Mouse (Mus musculus): Measurements from ENCODE around the gene Fkbp9. TPM values are rescaled to one million over a fixed set of nuclear protein-coding genes. Genes with fewer than 3 reads are reported as not detected.

The Fkbp9 gene
- polyA plus RNA-seq (2015; fragmentation: Nextera tagmentation; extraction: Ambion mirVana) = 104 and 113 TPM in 2 replicates

DNA sequence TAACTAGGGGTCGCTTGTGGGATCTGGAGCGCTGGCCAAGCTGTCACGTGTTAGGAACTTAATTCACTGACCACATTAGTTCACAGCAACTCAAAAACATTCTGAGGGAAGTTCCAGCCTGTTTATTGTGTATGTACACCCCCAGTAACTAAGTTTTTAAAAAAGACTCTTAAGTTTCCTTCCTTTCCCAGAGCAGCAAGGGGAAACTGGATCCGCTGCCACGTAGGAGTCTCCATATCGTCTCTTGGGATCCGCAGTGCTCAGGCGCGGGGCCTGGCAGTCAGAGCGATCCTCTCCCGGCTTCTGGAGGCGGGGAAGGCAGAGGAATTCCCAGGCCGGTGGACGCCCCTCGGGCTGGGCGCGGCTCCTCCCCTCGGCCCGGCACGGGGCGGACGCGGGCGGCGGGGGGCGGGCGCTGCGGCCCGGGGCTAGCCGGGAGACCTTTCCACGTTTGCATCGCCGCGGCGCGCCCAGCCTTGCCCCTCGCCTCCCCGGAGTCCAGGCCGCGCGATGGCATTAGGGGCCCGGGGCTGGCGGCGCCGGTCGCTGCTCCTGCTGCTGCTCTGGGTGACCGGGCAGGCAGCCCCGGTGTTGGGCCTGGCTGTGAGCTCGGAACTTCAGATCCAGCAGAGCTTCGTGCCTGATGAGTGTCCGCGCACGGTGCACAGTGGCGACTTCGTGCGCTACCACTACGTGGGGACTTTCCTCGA, at the start of gene Fkbp9:
Fkbp9 (plus strand) TSS at position 363 of the 710 bp plus-strand sequence.
- H3K4me3 ChIP-seq (replicated peaks; ENCODE audit: low read depth, low read length) = peak within 1 kb of the TSS; percentile 66
- no peak; the same call in 1 of the 2 replicates for TF ChIP-seq CTCF (IDR thresholded peaks at IDR 0.05; ENCODE audit: low read depth)
- DNase-seq (ENCODE audit: low spot score) (peak; percentile 95), ATAC-seq (replicated peaks; ENCODE audit: low FRiP score, low read depth) (peak; percentile 98)
- H3K36me3 ChIP-seq (ENCODE audit: insufficient read depth, low read length) = no peaks in the 10 kb centered on the region
- peak within 1 kb of the TSS; percentile 88 for H3K27ac ChIP-seq
- H3K9ac ChIP-seq (ENCODE audit: low read depth, low read length) = peak within 1 kb of the TSS; percentile 83
- no peaks in the 10 kb centered on the region for H3K9me3 ChIP-seq (replicated peaks; ENCODE audit: low read length)
- peak within 1 kb of the TSS; percentile 87 for H3K4me2 ChIP-seq (ENCODE audit: low read length)
- H3K27me3 ChIP-seq (ENCODE audit: insufficient read depth, low read length) = no peaks in the 10 kb centered on the region
- WGBS = under 1% methylated on average over 44 of the region's 58 CpGs
- H3K4me1 ChIP-seq (replicated peaks; ENCODE audit: insufficient read depth, low read length) = no peaks in the 10 kb centered on the region

GRCm38 (mm10) chr6:56783561-56784272, 48.1 kb upstream of the Fkbp9 start:
- H3K9ac ChIP-seq (ENCODE audit: low read depth, low read length) = no peak overlapping the region
- H3K27ac ChIP-seq = no peak overlapping the region
- ATAC-seq (replicated peaks; ENCODE audit: low FRiP score, low read depth) (no peak), DNase-seq (ENCODE audit: low spot score) (no peak)
- no peak overlapping the region for H3K4me3 ChIP-seq (replicated peaks; ENCODE audit: low read depth, low read length)
- H3K27me3 ChIP-seq (ENCODE audit: insufficient read depth, low read length) = no peaks in the 10 kb centered on the region
- no peak overlapping the region for H3K4me2 ChIP-seq (ENCODE audit: low read length)
- whole genome bisulfite sequencing = 77% methylated on average over 4 of the region's 4 CpGs
- TF ChIP-seq CTCF (IDR thresholded peaks at IDR 0.05; ENCODE audit: low read depth) = no peak
- no peaks in the 10 kb centered on the region for H3K9me3 ChIP-seq (replicated peaks; ENCODE audit: low read length)
- H3K4me1 ChIP-seq (replicated peaks; ENCODE audit: insufficient read depth, low read length) = no peaks in the 10 kb centered on the region
- H3K36me3 ChIP-seq (ENCODE audit: insufficient read depth, low read length) = peaks cover 33% of the 10 kb centered on the region; the same call in 1 of the 2 replicates

DNA sequence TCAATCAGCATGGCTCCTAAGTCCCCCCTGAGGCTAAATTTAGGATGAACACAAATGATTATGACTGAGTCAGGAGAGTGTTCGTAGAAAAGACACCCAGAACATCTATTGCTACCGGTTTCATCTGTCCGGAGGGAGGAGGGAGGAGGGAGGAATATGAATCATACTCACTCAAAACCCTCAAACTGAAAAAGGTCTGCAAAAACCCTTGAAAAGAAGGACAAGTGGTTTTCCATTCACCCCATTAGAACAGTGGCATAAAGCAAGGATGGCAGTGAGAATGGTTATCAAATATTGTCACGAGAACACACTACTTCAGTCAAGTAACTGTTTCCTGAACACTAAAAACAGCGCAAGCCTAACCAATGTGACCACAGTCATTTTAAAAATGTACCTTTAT, 46.8 kb upstream of the Fkbp9 start:
- no peaks in the 10 kb centered on the region for H3K4me1 ChIP-seq (replicated peaks; ENCODE audit: insufficient read depth, low read length)
- no peak overlapping the region for H3K27ac ChIP-seq
- H3K9me3 ChIP-seq (replicated peaks; ENCODE audit: low read length) = no peaks in the 10 kb centered on the region
- no peak for TF ChIP-seq CTCF (IDR thresholded peaks at IDR 0.05; ENCODE audit: low read depth)
- H3K4me3 ChIP-seq (replicated peaks; ENCODE audit: low read depth, low read length) = no peak overlapping the region
- no peaks in the 10 kb centered on the region for H3K27me3 ChIP-seq (ENCODE audit: insufficient read depth, low read length)
- H3K36me3 ChIP-seq (ENCODE audit: insufficient read depth, low read length) = peaks cover 26% of the 10 kb centered on the region; the same call in 1 of the 2 replicates
- ATAC-seq (replicated peaks; ENCODE audit: low FRiP score, low read depth) (no peak), DNase-seq (ENCODE audit: low spot score) (no peak)
- WGBS = 77% methylated on average over 5 of the region's 5 CpGs
- H3K9ac ChIP-seq (ENCODE audit: low read depth, low read length) = no peak overlapping the region
- no peak overlapping the region for H3K4me2 ChIP-seq (ENCODE audit: low read length)

- no peak overlapping the region for H3K4me2 ChIP-seq (ENCODE audit: low read length)
- H3K9ac ChIP-seq (ENCODE audit: low read depth, low read length) = no peak overlapping the region
- 88% methylated on average over 2 of the region's 2 CpGs for WGBS
- no peak for ATAC-seq (replicated peaks; ENCODE audit: low FRiP score, low read depth)
- H3K27ac ChIP-seq = no peak overlapping the region
- H3K4me3 ChIP-seq (replicated peaks; ENCODE audit: low read depth, low read length) = no peak overlapping the region
- no peak for TF ChIP-seq CTCF (IDR thresholded peaks at IDR 0.05; ENCODE audit: low read depth)
- peaks cover 24% of the 10 kb centered on the region; the same call in 1 of the 2 replicates for H3K36me3 ChIP-seq (ENCODE audit: insufficient read depth, low read length)
- no peaks in the 10 kb centered on the region for H3K9me3 ChIP-seq (replicated peaks; ENCODE audit: low read length)
- no peaks in the 10 kb centered on the region for H3K27me3 ChIP-seq (ENCODE audit: insufficient read depth, low read length)
- DNase-seq (ENCODE audit: low spot score) = no peak
- H3K4me1 ChIP-seq (replicated peaks; ENCODE audit: insufficient read depth, low read length) = no peaks in the 10 kb centered on the region
Measured at GRCm38 (mm10) chr6:56787668-56788067, 44.2 kb upstream of the Fkbp9 start.

DNA sequence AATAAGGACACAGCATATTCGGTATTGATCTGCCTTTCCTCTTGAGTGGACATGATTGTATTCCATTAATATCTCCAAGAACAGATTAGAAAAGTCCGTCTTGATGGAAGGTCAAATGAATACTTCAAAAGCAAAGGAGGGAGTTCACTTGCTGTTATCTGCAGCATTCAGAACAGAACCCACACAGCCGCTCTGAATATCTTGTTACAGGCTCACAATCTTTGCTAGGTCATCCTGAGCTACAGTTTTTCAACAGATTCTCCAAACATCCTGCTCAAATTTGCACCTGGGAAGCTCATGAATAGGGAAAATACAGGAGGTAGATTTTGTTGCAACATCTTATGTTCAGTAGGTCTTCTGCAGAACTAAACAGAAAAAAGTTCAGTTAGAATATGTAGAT, 42.5 kb upstream of the Fkbp9 start:
- Histone ChIP-seq H3K4me1 (replicated peaks; ENCODE audit: insufficient read depth, low read length) (peaks cover 2% of the 10 kb centered on the region; the same call in 1 of the 2 replicates), H3K9me3 (replicated peaks; ENCODE audit: low read length) (no peaks in the 10 kb centered on the region), H3K36me3 (ENCODE audit: insufficient read depth, low read length) (peaks cover 17% of the 10 kb centered on the region; the same call in 1 of the 2 replicates), H3K4me3 (replicated peaks; ENCODE audit: low read depth, low read length) (no peak overlapping the region), H3K27me3 (ENCODE audit: insufficient read depth, low read length) (no peaks in the 10 kb centered on the region), H3K27ac (no peak overlapping the region), H3K9ac (ENCODE audit: low read depth, low read length) (no peak overlapping the region), H3K4me2 (ENCODE audit: low read length) (no peak overlapping the region)
- ATAC-seq (replicated peaks; ENCODE audit: low FRiP score, low read depth) (no peak), DNase-seq (ENCODE audit: low spot score) (no peak)
- WGBS = 75% methylated on average over 3 of the region's 3 CpGs
- no peak for TF ChIP-seq CTCF (IDR thresholded peaks at IDR 0.05; ENCODE audit: low read depth)

DNA sequence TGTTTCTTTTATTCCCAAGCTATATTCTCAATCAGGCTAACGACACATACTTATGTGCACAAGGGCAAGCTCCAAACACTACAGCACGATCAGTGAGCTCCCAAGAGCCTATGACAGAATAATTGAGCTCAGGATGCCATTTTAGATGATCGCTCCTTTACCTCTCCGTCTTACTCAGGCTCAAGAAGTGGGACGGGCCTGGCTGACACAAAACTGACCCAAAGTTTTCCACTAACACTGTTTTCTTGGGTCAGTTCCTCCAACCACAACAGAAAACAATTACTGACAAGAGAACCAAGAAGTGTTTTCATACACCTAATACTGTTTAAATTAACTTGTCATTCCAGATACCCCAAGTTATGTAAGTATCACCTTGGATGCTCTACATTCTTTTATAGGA, 37.0 kb upstream of the Fkbp9 start:
- DNase-seq (ENCODE audit: low spot score) (no peak), ATAC-seq (replicated peaks; ENCODE audit: low FRiP score, low read depth) (no peak)
- Histone ChIP-seq H3K36me3 (ENCODE audit: insufficient read depth, low read length) (no peaks in the 10 kb centered on the region), H3K4me2 (ENCODE audit: low read length) (peak overlapping the region; percentile 72), H3K4me3 (replicated peaks; ENCODE audit: low read depth, low read length) (peak overlapping the region; percentile 92; the same call in 1 of the 2 replicates), H3K27me3 (ENCODE audit: insufficient read depth, low read length) (no peaks in the 10 kb centered on the region), H3K27ac (no peak overlapping the region), H3K9ac (ENCODE audit: low read depth, low read length) (no peak overlapping the region), H3K4me1 (replicated peaks; ENCODE audit: insufficient read depth, low read length) (peaks cover 13% of the 10 kb centered on the region), H3K9me3 (replicated peaks; ENCODE audit: low read length) (no peaks in the 10 kb centered on the region)
- WGBS = 69% methylated on average over 5 of the region's 5 CpGs
- TF ChIP-seq CTCF (IDR thresholded peaks at IDR 0.05; ENCODE audit: low read depth) = no peak
